Mouse (Mus musculus) thymus, postnatal 25 days (tissue): ENCODE results near the gene Olfr177.

ENCODE experiments used
- DNase-seq: peaks from one replicate; pipeline ENCODE4 v3.0.0; 2022

Olfr177 gene

DNA sequence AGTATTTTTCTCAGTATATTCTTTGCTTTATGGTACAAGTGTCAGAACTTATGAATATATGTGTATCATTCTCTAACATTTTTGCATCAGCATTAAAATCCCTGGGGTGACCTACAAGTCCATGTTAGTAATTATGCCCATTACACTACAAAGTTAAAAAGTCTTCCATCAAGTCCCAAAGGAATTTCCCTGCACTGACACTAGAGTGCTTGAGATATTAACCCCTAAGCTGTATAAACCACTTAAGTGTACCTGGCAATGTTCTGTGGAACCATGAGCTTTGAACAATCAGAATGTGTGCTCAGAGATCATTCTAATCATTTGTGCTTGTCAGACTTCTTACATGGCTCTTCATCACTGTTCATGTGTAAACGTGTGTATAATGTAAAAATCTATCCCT, at the start of gene Olfr177:
Olfr177 (minus strand) TSS at position 101 of the 400 bp plus-strand sequence.
- DNase-seq: no peak

- no peak for DNase-seq
These were observed 17.4 kb upstream of the Olfr177 start, which contains the start of gene Olfr178 for GRCm38 (mm10) chr16:58891963-58892362. Gene Olfr178 (minus strand): TSS chr16:58892063.

DNA sequence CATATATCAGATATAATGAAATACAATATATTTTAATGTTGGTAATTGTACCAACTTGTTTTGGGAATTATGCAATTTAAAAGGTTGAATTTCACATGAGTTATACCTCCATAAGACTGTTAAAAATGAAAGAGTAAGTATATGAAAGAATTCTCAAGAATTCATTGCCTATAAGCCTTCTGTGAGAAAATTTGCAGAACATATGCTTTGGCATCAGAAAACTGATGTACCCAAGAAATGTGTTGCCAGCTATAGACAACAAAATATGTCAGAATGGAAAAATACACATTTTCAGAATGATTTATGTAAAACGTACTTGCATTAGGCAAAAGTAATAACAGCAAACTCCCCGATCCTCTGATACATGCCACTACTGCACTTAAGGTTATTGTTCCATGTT, 9.8 kb upstream of the Olfr177 start:
- no peak for DNase-seq

GRCm38 (mm10) chr16:58861479-58861878, 13.1 kb downstream of the Olfr177 start:
- DNase-seq: no peak

DNA sequence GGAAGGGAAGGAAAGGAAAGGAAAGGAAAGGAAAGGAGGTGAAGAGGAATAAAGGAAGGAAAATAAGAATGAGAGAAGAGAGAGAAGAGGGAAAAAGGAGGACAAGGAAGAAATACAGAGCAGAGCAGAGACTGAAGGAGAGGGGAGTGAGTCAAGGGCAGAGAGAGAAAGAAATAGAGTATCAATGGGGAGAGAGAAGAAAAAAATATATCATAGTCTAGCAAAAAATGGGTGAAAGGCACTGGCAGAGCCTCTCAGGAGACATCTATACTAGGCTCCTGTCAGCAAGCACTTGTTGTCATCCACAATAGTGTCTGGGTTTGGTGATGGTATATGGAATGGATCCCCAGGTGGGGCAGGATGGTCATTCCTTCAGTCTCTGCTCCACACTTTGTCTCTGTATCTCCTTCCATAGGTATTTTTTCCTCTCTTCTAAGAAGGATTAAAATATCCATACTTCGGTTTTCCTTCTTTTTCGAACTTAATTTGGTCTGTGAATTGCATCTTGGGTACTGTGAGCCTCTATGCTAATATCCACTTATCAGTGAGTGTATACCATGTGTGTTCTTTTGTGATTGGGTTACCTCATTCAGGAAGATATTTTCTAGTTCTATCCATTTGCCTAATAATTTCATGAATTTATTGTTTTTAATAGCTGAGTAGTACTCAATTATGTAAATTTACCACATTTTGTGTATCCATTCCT, 14.4 kb downstream of the Olfr177 start:
- no peak for DNase-seq

- no peak for DNase-seq
These were observed 47.7 kb downstream of the Olfr177 start, which contains the start of gene Olfr175-ps1 for GRCm38 (mm10) chr16:58826732-58827319. Gene Olfr175-ps1 (minus strand): TSS chr16:58826782.
